Mouse (Mus musculus) E14TG2a.4 (cell line): ENCODE measurements around the gene Odf3.

ENCODE experiments used
- CTCF ChIP-seq: conservative IDR thresholded peaks from 2 replicates; pipeline ENCODE4 v1.5.1; 2014; ENCODE audit warnings: low read length
- NANOG ChIP-seq: IDR thresholded peaks from 2 replicates; pipeline ENCODE4 v1.6.1; 2014; ENCODE audit warnings: borderline replicate concordance, low read length, mixed read lengths
- POU5F1 ChIP-seq: IDR thresholded peaks from 2 replicates; pipeline ENCODE4 v1.6.1; 2014; ENCODE audit warnings: low read length, borderline replicate concordance

- TF ChIP-seq CTCF (peak; percentile 87), NANOG (no peak), POU5F1 (no peak)
Measured at GRCm38 (mm10) chr7:140805704-140806103, 41.9 kb upstream of the Odf3 start.
